Mouse (Mus musculus): Measurements from ENCODE around the gene Pcsk6. TPM values are rescaled to one million over a fixed set of nuclear protein-coding genes. Genes with fewer than 3 reads are reported as not detected.

Gene Pcsk6
- total RNA-seq, 1 experiment, result 62.6 TPM

DNA sequence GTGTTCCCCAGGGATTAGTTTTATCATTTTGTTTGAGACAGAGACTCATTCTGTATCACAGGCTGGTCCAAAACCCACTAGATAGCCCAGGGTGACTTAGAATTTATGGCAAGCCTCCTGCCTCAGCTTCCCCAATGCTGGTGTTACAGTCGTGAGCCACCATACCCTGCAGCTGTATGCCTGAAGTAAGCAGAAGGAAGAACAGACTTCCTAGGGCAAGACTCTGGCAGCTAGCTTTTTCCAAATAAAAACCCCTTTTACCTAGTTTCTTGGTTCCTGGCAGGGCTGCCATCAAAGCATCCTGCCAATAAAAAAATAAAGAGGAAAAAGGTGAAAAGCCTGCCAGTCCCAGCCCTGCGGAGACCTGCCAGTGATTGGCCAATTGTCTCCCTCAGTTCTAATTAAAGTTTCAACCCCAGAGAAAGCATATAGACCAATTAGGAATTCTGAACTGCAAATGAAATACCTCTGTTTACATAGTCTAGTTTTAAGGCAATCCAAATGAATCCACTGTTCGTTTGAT lies 51.6 kb downstream of the Pcsk6 start:
- no peaks in the 10 kb centered on the region; the same call in 1 of the 2 replicates for H3K36me3 ChIP-seq (ENCODE audit: control insufficient read depth, insufficient read depth, low read length, poor library complexity, severe bottlenecking)
- no peak overlapping the region for H3K27ac ChIP-seq (ENCODE audit: insufficient read depth, low read depth, low read length, poor library complexity, severe bottlenecking)
- no peak for DNase-seq (ENCODE audit: low read depth, low spot score)
- no peaks in the 10 kb centered on the region for H3K9me3 ChIP-seq (ENCODE audit: control insufficient read depth, insufficient read depth, low read depth, low read length)
- no peak for TF ChIP-seq HCFC1 (IDR thresholded peaks at IDR 0.05; ENCODE audit: borderline replicate concordance, insufficient read depth, low read length)
- no peak for TF ChIP-seq MAFK (IDR thresholded peaks at IDR 0.05; ENCODE audit: insufficient read depth, low read depth, low read length)
- no peak for TF ChIP-seq ZC3H11A (IDR thresholded peaks at IDR 0.05; ENCODE audit: borderline replicate concordance, low read depth, low read length)
- TF ChIP-seq ZNF384 (IDR thresholded peaks at IDR 0.05; ENCODE audit: low read depth, low read length), result no peak
- TF ChIP-seq CHD2 (IDR thresholded peaks at IDR 0.05; ENCODE audit: low read depth, low read length), result no peak
- in situ Hi-C loops (cut with MboI; ENCODE audit: low sequenced_read_pairs in 2 of 2, unreplicated experiment in 2 of 2), result no loop called here
- no peak overlapping the region for H3K9ac ChIP-seq (ENCODE audit: insufficient read depth, low read depth, low read length, poor library complexity, severe bottlenecking)
- H3K4me3 ChIP-seq (ENCODE audit: insufficient read depth in 1 of 2, low read depth in 1 of 2, low read length in 2 of 2, poor library complexity in 1 of 2, severe bottlenecking in 1 of 2), result no peak overlapping the region
- H3K4me1 ChIP-seq (ENCODE audit: control insufficient read depth in 2 of 2, insufficient read depth in 2 of 2, low read length in 2 of 2, poor library complexity in 1 of 2), result no peaks in the 10 kb centered on the region

DNA sequence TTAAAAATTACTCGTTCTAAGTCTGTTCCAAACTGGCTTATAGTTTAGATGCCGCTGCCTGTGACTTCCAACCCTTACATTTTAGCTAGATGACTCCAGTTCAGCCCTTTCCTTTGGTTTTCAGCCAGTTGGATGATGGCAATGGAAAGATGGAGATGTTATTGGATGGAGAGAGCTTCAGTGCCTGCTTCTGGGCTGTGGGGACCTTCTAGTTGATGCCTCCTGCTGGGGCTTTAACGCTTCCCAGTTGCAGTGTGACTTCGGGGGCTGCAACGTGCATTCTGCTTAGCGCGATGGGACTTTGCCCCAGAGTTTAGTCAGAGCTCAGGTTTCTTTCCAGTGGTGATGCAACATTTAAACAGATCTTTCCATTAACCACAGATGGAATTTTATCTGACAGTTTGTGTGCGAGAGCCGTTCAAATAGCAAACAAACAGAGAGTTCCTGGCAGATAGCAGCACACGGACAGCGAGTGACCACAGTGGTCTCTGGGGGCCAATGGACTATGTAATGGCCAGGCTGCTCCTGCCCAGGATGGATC lies 53.3 kb downstream of the Pcsk6 start:
- TF ChIP-seq HCFC1 (IDR thresholded peaks at IDR 0.05; ENCODE audit: borderline replicate concordance, insufficient read depth, low read length) (no peak), ZC3H11A (IDR thresholded peaks at IDR 0.05; ENCODE audit: borderline replicate concordance, low read depth, low read length) (no peak), CHD2 (IDR thresholded peaks at IDR 0.05; ENCODE audit: low read depth, low read length) (no peak), MAFK (IDR thresholded peaks at IDR 0.05; ENCODE audit: insufficient read depth, low read depth, low read length) (no peak), ZNF384 (IDR thresholded peaks at IDR 0.05; ENCODE audit: low read depth, low read length) (no peak)
- no peak overlapping the region for H3K27ac ChIP-seq (ENCODE audit: insufficient read depth, low read depth, low read length, poor library complexity, severe bottlenecking)
- no peak for DNase-seq (ENCODE audit: low read depth, low spot score)
- no peak overlapping the region for H3K9ac ChIP-seq (ENCODE audit: insufficient read depth, low read depth, low read length, poor library complexity, severe bottlenecking)
- H3K4me1 ChIP-seq (ENCODE audit: control insufficient read depth in 2 of 2, insufficient read depth in 2 of 2, low read length in 2 of 2, poor library complexity in 1 of 2), result peaks cover 0 to 2% of the 10 kb centered on the region in 2 experiments; a peak in 1 of 4 replicates
- no peaks in the 10 kb centered on the region; the same call in 1 of the 2 replicates for H3K36me3 ChIP-seq (ENCODE audit: control insufficient read depth, insufficient read depth, low read length, poor library complexity, severe bottlenecking)
- no peaks in the 10 kb centered on the region for H3K9me3 ChIP-seq (ENCODE audit: control insufficient read depth, insufficient read depth, low read depth, low read length)
- in situ Hi-C loops (cut with MboI; ENCODE audit: low sequenced_read_pairs in 2 of 2, unreplicated experiment in 2 of 2), result no loop called here
- no peak overlapping the region for H3K4me3 ChIP-seq (ENCODE audit: insufficient read depth in 1 of 2, low read depth in 1 of 2, low read length in 2 of 2, poor library complexity in 1 of 2, severe bottlenecking in 1 of 2)

DNA sequence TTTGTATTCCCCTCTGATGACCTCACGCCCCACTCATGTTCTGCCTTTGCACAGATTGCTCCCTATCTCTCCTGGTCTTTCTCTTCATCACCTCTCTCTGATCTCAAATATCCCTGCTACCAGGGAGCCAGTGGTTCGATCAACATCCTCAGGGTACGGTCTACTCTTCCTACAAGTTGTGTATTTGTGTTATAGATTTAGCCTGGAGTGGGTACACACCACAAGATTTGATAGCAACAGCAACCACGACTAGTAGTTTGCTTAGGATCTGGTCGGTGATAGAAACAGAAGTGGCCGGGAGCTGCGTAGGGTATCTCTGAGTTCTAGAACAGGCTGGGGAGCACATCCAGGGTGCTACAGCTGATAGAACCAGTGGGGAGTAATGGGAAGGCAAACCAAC lies 54.3 kb downstream of the Pcsk6 start:
- Histone ChIP-seq H3K4me1 (ENCODE audit: control insufficient read depth in 2 of 2, insufficient read depth in 2 of 2, low read length in 2 of 2, poor library complexity in 1 of 2) (peaks cover 0 to 2% of the 10 kb centered on the region in 2 experiments; a peak in 1 of 4 replicates), H3K36me3 (ENCODE audit: control insufficient read depth, insufficient read depth, low read length, poor library complexity, severe bottlenecking) (no peaks in the 10 kb centered on the region; the same call in 1 of the 2 replicates), H3K9me3 (ENCODE audit: control insufficient read depth, insufficient read depth, low read depth, low read length) (no peaks in the 10 kb centered on the region), H3K9ac (ENCODE audit: insufficient read depth, low read depth, low read length, poor library complexity, severe bottlenecking) (no peak overlapping the region), H3K4me3 (ENCODE audit: insufficient read depth in 1 of 2, low read depth in 1 of 2, low read length in 2 of 2, poor library complexity in 1 of 2, severe bottlenecking in 1 of 2) (no peak overlapping the region), H3K27ac (ENCODE audit: insufficient read depth, low read depth, low read length, poor library complexity, severe bottlenecking) (no peak overlapping the region)
- no peak for DNase-seq (ENCODE audit: low read depth, low spot score)
- in situ Hi-C loops (cut with MboI; ENCODE audit: low sequenced_read_pairs in 2 of 2, unreplicated experiment in 2 of 2), result no loop called here
- TF ChIP-seq ZC3H11A (IDR thresholded peaks at IDR 0.05; ENCODE audit: borderline replicate concordance, low read depth, low read length), result no peak
- TF ChIP-seq MAFK (IDR thresholded peaks at IDR 0.05; ENCODE audit: insufficient read depth, low read depth, low read length), result no peak
- TF ChIP-seq CHD2 (IDR thresholded peaks at IDR 0.05; ENCODE audit: low read depth, low read length), result no peak
- no peak for TF ChIP-seq HCFC1 (IDR thresholded peaks at IDR 0.05; ENCODE audit: borderline replicate concordance, insufficient read depth, low read length)
- no peak for TF ChIP-seq ZNF384 (IDR thresholded peaks at IDR 0.05; ENCODE audit: low read depth, low read length)

DNA sequence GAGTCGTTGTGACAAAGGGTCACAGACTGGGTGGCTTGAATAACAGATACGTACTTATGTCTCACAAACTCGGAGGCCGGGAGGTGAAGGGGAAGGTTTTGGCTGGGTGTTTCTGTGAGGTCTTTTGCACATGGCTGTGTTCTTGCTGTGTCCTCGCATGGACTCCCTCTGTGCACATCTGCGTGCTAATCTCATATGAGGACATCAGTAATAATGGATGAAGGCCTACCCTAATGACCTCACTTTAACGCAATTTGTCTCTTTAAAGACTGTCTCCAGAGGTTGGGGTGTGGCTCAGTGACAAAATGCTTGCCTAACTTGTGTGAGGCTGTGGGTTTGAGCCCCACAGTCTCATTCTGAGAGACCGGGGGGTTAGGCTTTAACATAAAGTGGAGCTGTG lies 55.0 kb downstream of the Pcsk6 start:
- Histone ChIP-seq H3K27ac (ENCODE audit: insufficient read depth, low read depth, low read length, poor library complexity, severe bottlenecking) (no peak overlapping the region), H3K4me3 (ENCODE audit: insufficient read depth in 1 of 2, low read depth in 1 of 2, low read length in 2 of 2, poor library complexity in 1 of 2, severe bottlenecking in 1 of 2) (no peak overlapping the region), H3K9me3 (ENCODE audit: control insufficient read depth, insufficient read depth, low read depth, low read length) (no peaks in the 10 kb centered on the region), H3K4me1 (ENCODE audit: control insufficient read depth in 2 of 2, insufficient read depth in 2 of 2, low read length in 2 of 2, poor library complexity in 1 of 2) (peaks cover 0 to 2% of the 10 kb centered on the region in 2 experiments; a peak in 1 of 4 replicates), H3K36me3 (ENCODE audit: control insufficient read depth, insufficient read depth, low read length, poor library complexity, severe bottlenecking) (no peaks in the 10 kb centered on the region), H3K9ac (ENCODE audit: insufficient read depth, low read depth, low read length, poor library complexity, severe bottlenecking) (no peak overlapping the region)
- in situ Hi-C loops (cut with MboI; ENCODE audit: low sequenced_read_pairs in 2 of 2, unreplicated experiment in 2 of 2), result no loop called here
- TF ChIP-seq ZNF384 (IDR thresholded peaks at IDR 0.05; ENCODE audit: low read depth, low read length), result no peak
- TF ChIP-seq HCFC1 (IDR thresholded peaks at IDR 0.05; ENCODE audit: borderline replicate concordance, insufficient read depth, low read length), result no peak
- no peak for TF ChIP-seq ZC3H11A (IDR thresholded peaks at IDR 0.05; ENCODE audit: borderline replicate concordance, low read depth, low read length)
- no peak for TF ChIP-seq MAFK (IDR thresholded peaks at IDR 0.05; ENCODE audit: insufficient read depth, low read depth, low read length)
- no peak for TF ChIP-seq CHD2 (IDR thresholded peaks at IDR 0.05; ENCODE audit: low read depth, low read length)
- no peak for DNase-seq (ENCODE audit: low read depth, low spot score)

Measured in ES-E14 (cell line).